25 mouse cellular contexts compared by ENCODE assay signal in the genomic region with DNA sequence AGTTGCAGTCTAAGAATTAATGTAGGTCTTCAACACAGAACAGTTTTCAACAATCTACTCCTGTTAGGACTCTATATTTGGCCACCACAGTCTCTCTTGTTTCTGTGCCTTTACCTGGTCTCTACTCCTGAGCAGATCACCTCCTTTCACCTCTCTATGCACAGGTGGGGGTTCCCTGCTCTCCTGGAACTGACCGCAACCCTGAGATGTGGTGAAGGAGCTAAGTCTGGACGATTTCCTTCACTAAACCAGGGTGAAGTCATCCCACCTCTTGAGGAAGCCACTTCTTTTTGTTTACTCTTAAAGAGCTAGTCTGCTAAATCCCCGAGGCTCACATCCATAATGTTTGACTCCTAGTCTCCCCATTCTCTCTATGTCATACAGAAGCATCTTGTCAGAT. TPM values are rescaled to one million over a fixed set of nuclear protein-coding genes. Genes with fewer than 3 reads are reported as not detected.
DNase-seq lines count a peak whose midpoint lies in the region; ATAC-seq lines count a peak whose summit lies in the region.
"Had no signal": no experiment of that assay in that cellular context is flagged by ENCODE, and none has a peak within 500 bp of the region (broad histone marks: within the 10 kb centered on the region; RNA-seq: fewer than 3 reads in every experiment).

No protein-coding gene starts in this region.

- H3K36me3 ChIP-seq in kidney, embryonic 16.5 days (ENCODE audit: insufficient read depth, low read length): no peaks in the 10 kb centered on the region
- 0 out of 2 replicates have a peak, but pooled peaks cover 3% of the 10 kb centered on the region for H3K36me3 ChIP-seq in neural tube, embryonic 15.5 days
- H3K36me3 ChIP-seq: G1E had no signal

- DNase-seq in CD4-positive, CD25-positive, alpha-beta regulatory T cell, adult 2 months (ENCODE audit: low read depth, low spot score): peak; percentile 29
- DNase-seq in CD4-positive helper T cell, adult 2 months (ENCODE audit: low read depth, low spot score): peak; percentile 64
- peak; percentile 62 for DNase-seq in T-cell, adult 2 months (ENCODE audit: low spot score)
- peak; percentile 66 for DNase-seq in naive thymus-derived CD4-positive, alpha-beta T cell, adult 2 months (ENCODE audit: low read depth)
- DNase-seq in thymus, postnatal 36 days: no peak
- DNase-seq: adrenal gland, adult 2 months; adrenal gland, adult 8-10 months; adrenal gland, postnatal 10 days; adrenal gland, postnatal 14 days; adrenal gland, postnatal 25 days; adrenal gland, postnatal 36 days; B cell, adult 2 months; cerebellum, adult 11 months; cerebellum, adult 11-12 months; cerebellum, adult 18-20 months; cerebellum, adult 2 months; cerebellum, adult 8-10 months; cerebellum, adult 9-10 months had no signal

- H3K27ac ChIP-seq in kidney, embryonic 16.5 days (ENCODE audit: low read length): no peak overlapping the region
- H3K27ac ChIP-seq in neural tube, embryonic 15.5 days (replicated peaks): no peak overlapping the region

- H3K9ac ChIP-seq in kidney, embryonic 16.5 days (replicated peaks; ENCODE audit: low read length): no peak overlapping the region
- H3K9ac ChIP-seq in neural tube, embryonic 15.5 days (replicated peaks): no peak overlapping the region

- H3K27me3 ChIP-seq in kidney, embryonic 16.5 days (ENCODE audit: insufficient read depth, low read length): no peaks in the 10 kb centered on the region
- H3K27me3 ChIP-seq in neural tube, embryonic 15.5 days (replicated peaks): no peaks in the 10 kb centered on the region
- H3K27me3 ChIP-seq: CH12.LX, Patski had no signal

- H3K9me3 ChIP-seq in kidney, embryonic 16.5 days (ENCODE audit: low read length): no peaks in the 10 kb centered on the region
- no peaks in the 10 kb centered on the region for H3K9me3 ChIP-seq in neural tube, embryonic 15.5 days (replicated peaks)
- H3K9me3 ChIP-seq: G1E had no signal

- H3K4me2 ChIP-seq in kidney, embryonic 16.5 days (replicated peaks; ENCODE audit: low read depth, low read length): no peak overlapping the region
- no peak overlapping the region for H3K4me2 ChIP-seq in neural tube, embryonic 15.5 days

- WGBS in kidney, embryonic 16.5 days: 77% methylated on average over 3 of the region's 3 CpGs
- 84% methylated on average over 3 of the region's 3 CpGs for WGBS in neural tube, embryonic 15.5 days

- peaks cover 7% of the 10 kb centered on the region; the same call in 1 of the 2 replicates for H3K4me1 ChIP-seq in kidney, embryonic 16.5 days (ENCODE audit: insufficient read depth, low read length)
- peaks cover 11% of the 10 kb centered on the region; the same call in 1 of the 2 replicates for H3K4me1 ChIP-seq in neural tube, embryonic 15.5 days

- no peak overlapping the region for H3K4me3 ChIP-seq in kidney, embryonic 16.5 days (ENCODE audit: low read length)
- H3K4me3 ChIP-seq in neural tube, embryonic 15.5 days (replicated peaks): no peak overlapping the region

- no peak for ATAC-seq in CD4-positive, CD25-positive, alpha-beta regulatory T cell, adult 4 months
- no peak for ATAC-seq in kidney, embryonic 16.5 days (ENCODE audit: low FRiP score, low TSS enrichment)
- no peak for ATAC-seq in neural tube, embryonic 15.5 days (ENCODE audit: low FRiP score)
- ATAC-seq: activated CD4-positive, CD25-positive, alpha-beta regulatory T cell, adult 4 months; Patski had no signal

RNA-seq across cellular contexts. Expression of gene Stk17b, which starts 58.0 kb away (rescaled TPM):
- polyA plus RNA-seq in CD4-positive, CD25-positive, alpha-beta regulatory T cell, adult 4 months (2017; shearing (Covaris generic)): 100 to 1,000 TPM; 437 to 460 TPM
- polyA plus RNA-seq in kidney, embryonic 16.5 days (2015; fragmentation: Nextera tagmentation; extraction: Ambion mirVana): 15.8 and 20.8 TPM in 2 replicates
- 6.1 and 10.4 TPM in 2 replicates for polyA plus RNA-seq in neural tube, embryonic 15.5 days (2015; fragmentation: Nextera tagmentation; extraction: Ambion mirVana)

Comparison
In these comparisons a context has a peak if more than half of its experiments do, and no peak if none do; other contexts are left out.
1. DNase-seq: peak in CD4-positive, CD25-positive, alpha-beta regulatory T cell, adult 2 months (single experiment), CD4-positive helper T cell, adult 2 months (single experiment), T-cell, adult 2 months (single experiment) and naive thymus-derived CD4-positive, alpha-beta T cell, adult 2 months (single experiment); none in thymus, postnatal 36 days (0 of 2).
2. RNA of gene Stk17b, which starts 58.0 kb away (polyA plus RNA-seq): 437 to 460 TPM in CD4-positive, CD25-positive, alpha-beta regulatory T cell, adult 4 months; 15.8 to 20.8 TPM in kidney, embryonic 16.5 days and 6.1 to 10.4 TPM in neural tube, embryonic 15.5 days; every median in the first group is over 10 times any median in the second.